Mouse (Mus musculus) spleen, adult 2 months (tissue): Measurements from ENCODE around the gene Mrps31. TPM values are rescaled to one million over a fixed set of nuclear protein-coding genes. Genes with fewer than 3 reads are reported as not detected.
A peak's percentile ranks its signal among the peaks of the same experiment; 100 is the strongest.

Source experiments
- DNase-seq, 2 experiments: peaks; one replicate each; pipeline versions ENCODE4 v3.0.0 to v3.0.0-alpha.2; 2012 to 2021; ENCODE audit warnings: low spot score in 2 of 2, low read depth in 1 of 2
- H3K27ac ChIP-seq: fragments of 200-500 bp; 2 replicates; pipeline ENCODE4 v1.5.1; 2012; ENCODE audit warnings: low read length, inconsistent platforms; ENCODE audit not compliant: insufficient read depth
- H3K27me3 ChIP-seq: fragments of 200-500 bp; 2 replicates; pipeline ENCODE4 v1.6.1; 2012; ENCODE audit warnings: mild to moderate bottlenecking, moderate library complexity, low read length, inconsistent platforms; ENCODE audit not compliant: control insufficient read depth, insufficient read depth
- H3K36me3 ChIP-seq: fragments of 200-500 bp; 2 replicates; pipeline ENCODE4 v1.6.1; 2012; ENCODE audit warnings: mild to moderate bottlenecking, low read length, inconsistent platforms; ENCODE audit not compliant: control insufficient read depth, insufficient read depth
- H3K4me1 ChIP-seq: fragments of 200-500 bp; 2 replicates; pipeline ENCODE4 v1.6.1; 2011; ENCODE audit warnings: inconsistent platforms; ENCODE audit not compliant: control insufficient read depth, insufficient read depth, insufficient read length
- H3K4me3 ChIP-seq: fragments of 200-500 bp; 2 replicates; pipeline ENCODE4 v1.5.1; 2011; ENCODE audit warnings: mild to moderate bottlenecking, inconsistent platforms; ENCODE audit not compliant: insufficient read depth, insufficient read length; ENCODE audit errors: extremely low read depth
- CTCF ChIP-seq: fragments of 200-500 bp; IDR thresholded peaks from 2 replicates; pipeline ENCODE4 v1.5.1; 2011; ENCODE audit warnings: mild to moderate bottlenecking, inconsistent platforms; ENCODE audit not compliant: insufficient read depth, insufficient read length, insufficient replicate concordance; ENCODE audit errors: extremely low read depth
- POLR2A ChIP-seq: fragments of 200-500 bp; IDR thresholded peaks from 2 replicates; pipeline ENCODE4 v1.6.1; 2011; ENCODE audit warnings: low read depth, low read length, inconsistent platforms
- WGBS: fragments of 180-500 bp; shearing (Covaris S2); methylation state at CpG from one replicate; pipeline ENCODE4 v1.1.7; 2018; 5-methylcytosine and 5-hydroxymethylcytosine counted together
- polyA plus RNA-seq: library from polyadenylated mRNA; depleted of rRNA; stranded (reverse); fragments of >200 nt; gene quantifications from 2 replicates; pipeline ENCODE4 v1.2.3, GENCODE M21; 2012

The Mrps31 gene
- polyA plus RNA-seq, 1 experiment: 1.6 TPM

DNA sequence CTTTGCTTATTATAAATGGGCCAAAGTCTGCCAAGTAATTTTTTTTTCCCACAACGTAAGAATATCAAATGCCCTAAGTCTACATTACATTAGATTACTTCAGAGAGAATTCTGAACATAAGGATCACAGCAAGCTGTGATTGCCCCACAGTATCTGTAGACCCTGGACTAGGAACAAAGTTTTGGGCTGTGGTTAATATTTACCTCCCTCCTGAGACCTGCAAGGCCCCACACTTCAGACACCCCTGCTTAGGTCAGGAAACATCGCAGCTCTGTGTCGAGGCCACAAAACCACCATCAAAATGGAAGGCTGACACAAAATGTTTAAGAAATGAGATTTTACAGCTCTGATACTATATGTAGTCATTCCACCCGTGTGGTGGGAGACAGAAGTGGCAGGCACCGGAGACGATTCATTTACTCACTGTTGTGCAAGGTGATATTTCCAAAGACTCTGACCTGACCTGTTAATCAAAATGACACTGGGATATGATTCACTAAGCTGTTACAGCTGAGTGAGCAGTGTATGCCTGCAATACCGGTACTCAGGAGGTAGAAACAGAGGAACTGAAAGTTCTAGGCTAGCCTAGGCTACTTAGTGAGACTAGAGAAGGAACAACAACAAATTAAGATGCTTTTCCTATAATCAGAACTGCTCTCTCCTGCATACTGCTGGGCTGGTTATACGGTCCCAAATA is 20.2 kb upstream of the Mrps31 start:
- H3K4me1 ChIP-seq: no peaks in the 10 kb centered on the region
- no peak overlapping the region for H3K27ac ChIP-seq
- no peaks in the 10 kb centered on the region for H3K27me3 ChIP-seq
- H3K4me3 ChIP-seq: no peak overlapping the region
- 69% methylated on average over 8 of the region's 8 CpGs for WGBS
- no peak for DNase-seq
- H3K36me3 ChIP-seq: no peaks in the 10 kb centered on the region; the same call in 1 of the 2 replicates
- TF ChIP-seq CTCF (no peak), POLR2A (no peak)

DNA sequence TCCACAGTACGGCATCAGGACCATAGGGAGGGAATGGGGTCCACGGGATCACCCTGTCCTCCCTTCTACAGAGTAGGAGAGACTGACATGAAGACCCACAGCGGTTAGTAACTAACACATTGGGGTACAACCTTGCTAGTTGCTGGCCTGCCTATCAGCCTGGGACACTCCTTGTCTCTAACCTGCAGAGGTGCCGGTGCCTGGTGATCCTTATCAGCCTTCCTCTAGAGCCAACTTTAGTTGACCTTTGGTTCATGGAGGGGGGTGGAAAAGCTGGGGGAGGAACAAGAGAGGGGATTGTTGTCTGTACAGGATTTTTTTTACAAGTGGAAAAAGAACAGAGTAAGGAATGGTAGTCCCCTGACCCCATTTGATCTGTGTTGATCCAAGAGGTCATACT is 16.7 kb upstream of the Mrps31 start:
- Histone ChIP-seq H3K4me1 (no peaks in the 10 kb centered on the region), H3K4me3 (no peak overlapping the region), H3K27me3 (no peaks in the 10 kb centered on the region), H3K27ac (no peak overlapping the region), H3K36me3 (no peaks in the 10 kb centered on the region; the same call in 1 of the 2 replicates)
- TF ChIP-seq POLR2A: no peak
- no peak for TF ChIP-seq CTCF
- 92% methylated on average over 4 of the region's 4 CpGs for WGBS
- no peak for DNase-seq

DNA sequence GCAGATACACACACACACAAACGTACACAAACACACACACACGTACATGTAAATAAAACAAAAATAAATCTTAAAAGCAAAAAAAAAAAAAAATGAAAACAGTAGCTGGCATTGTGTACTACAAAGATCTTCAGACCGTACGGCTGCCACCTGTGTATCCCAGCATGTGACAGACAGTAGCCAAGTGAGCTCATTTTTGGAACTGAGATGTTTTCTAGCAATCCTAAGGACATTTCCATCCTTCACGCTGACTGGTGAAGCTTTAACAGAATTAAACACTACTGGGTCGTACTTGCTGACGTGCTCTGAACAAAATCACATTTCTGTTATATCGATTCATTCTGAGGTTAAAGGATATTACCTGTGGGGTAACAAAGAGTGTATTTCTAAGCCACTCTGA is 15.9 kb upstream of the Mrps31 start:
- Histone ChIP-seq H3K27me3 (no peaks in the 10 kb centered on the region), H3K4me3 (no peak overlapping the region), H3K4me1 (no peaks in the 10 kb centered on the region), H3K36me3 (no peaks in the 10 kb centered on the region; the same call in 1 of the 2 replicates), H3K27ac (no peak overlapping the region)
- TF ChIP-seq CTCF: no peak
- TF ChIP-seq POLR2A: no peak
- 99% methylated on average over 8 of the region's 8 CpGs for WGBS
- DNase-seq: no peak

DNA sequence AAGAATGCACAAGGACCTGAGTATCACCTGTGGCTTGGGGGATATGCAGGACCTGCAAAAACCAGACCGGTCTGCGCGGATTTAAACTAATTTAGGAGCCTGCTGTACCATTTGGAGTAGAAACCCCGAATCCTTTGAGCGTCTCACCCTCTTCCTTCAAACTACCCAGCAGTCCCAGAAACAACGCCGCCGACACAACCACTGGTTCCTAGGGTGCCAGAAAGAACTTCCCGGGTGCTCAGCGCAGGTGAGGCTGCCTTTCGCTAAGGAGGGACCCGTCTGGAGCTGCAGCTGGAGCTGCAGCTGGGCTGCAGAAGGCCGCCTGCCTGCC is 13.4 kb upstream of the Mrps31 start:
- H3K27me3 ChIP-seq: no peaks in the 10 kb centered on the region
- no peaks in the 10 kb centered on the region; the same call in 1 of the 2 replicates for H3K36me3 ChIP-seq
- H3K4me1 ChIP-seq: no peaks in the 10 kb centered on the region
- TF ChIP-seq POLR2A (no peak), CTCF (no peak)
- DNase-seq: no peak
- peak overlapping the region; percentile 75 for H3K4me3 ChIP-seq
- 3% methylated on average over 13 of the region's 13 CpGs for WGBS
- no peak overlapping the region for H3K27ac ChIP-seq

DNA sequence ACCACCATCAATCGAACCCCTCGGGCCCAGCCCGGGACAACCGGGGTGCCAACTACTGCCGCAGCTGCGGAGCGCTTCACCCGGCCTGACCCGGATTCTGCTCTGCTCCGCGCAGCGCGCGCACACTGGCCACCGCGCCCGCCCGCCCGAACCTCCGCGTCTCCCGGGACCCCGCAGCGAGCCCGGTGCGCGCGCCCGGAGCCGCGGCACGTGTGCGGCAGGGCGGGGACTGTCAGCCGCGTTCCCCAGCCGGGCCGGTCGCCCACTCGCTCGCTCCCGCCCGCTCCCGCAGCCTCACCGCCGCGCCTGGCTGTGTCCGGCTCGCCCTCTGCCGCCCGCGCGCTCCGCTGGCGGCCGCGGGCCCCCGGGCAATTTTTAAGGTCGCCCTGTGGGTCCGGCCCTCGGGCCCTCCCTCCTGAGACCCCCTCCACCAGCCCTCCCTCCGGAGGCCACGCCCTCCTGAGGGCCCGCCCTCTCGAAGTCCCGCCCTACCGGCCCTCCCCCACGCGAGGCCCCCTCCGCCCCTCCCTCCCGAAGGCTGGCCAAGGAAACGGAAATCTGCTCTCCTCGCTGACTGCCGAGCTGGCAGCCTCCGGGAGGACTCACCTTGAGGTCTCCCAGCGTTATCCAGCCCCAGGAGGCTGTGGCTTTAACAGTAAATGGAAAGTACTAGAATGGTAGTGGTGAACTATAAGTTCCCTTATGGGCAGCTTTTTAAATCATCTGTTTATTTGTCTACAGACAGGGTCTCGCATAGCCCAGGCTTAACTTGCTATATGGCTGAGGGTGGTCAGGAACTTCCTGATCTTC is 12.8 kb upstream of the Mrps31 start, which contains the start of gene Slc25a15:
Gene Slc25a15, minus strand, starts transcription at position 456 of the 810 bp plus-strand sequence.
- Histone ChIP-seq H3K4me1 (no peaks in the 10 kb centered on the region), H3K27me3 (no peaks in the 10 kb centered on the region), H3K27ac (peak within 1 kb of the TSS; percentile 19; the same call in 1 of the 2 replicates), H3K4me3 (peak within 1 kb of the TSS; percentile 75), H3K36me3 (no peaks in the 10 kb centered on the region; the same call in 1 of the 2 replicates)
- DNase-seq: peak; percentile 63 to 84
- TF ChIP-seq POLR2A (peak; percentile 96), CTCF (no peak)
- 1% methylated on average over 76 of the region's 77 CpGs for WGBS

DNA sequence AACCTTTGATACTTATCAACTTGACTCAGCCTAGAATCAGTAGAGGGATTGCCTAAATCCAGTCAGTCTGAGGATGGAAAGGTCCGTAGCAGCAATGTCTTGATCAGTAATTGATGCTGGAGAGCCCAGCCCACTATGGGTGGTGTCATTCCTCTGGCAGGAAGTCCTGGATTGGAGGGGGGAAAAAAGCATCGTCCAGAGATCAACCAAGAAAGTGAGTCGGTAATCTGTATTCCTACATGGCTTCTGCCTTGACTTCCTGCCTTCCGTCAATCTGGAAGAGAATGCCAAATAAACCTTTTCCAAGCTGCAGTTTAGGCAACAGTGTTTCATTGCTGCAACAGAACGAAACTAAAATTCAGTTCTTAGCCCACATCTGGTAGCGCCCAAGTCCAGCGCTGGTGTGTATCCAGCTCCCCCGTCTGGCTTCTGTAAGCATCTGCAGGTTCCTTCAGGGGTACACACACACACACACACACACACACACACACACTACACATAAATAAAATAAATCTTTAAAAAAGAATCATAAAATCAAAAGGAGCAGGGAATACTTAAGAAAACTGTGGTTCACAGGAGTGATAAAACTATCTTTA is 11.8 kb upstream of the Mrps31 start:
- no peak overlapping the region for H3K27ac ChIP-seq
- H3K36me3 ChIP-seq: no peaks in the 10 kb centered on the region; the same call in 1 of the 2 replicates
- TF ChIP-seq POLR2A: no peak
- 85% methylated on average over 8 of the region's 8 CpGs for WGBS
- no peak for DNase-seq
- H3K4me1 ChIP-seq: no peaks in the 10 kb centered on the region
- no peak overlapping the region for H3K4me3 ChIP-seq
- H3K27me3 ChIP-seq: no peaks in the 10 kb centered on the region

DNA sequence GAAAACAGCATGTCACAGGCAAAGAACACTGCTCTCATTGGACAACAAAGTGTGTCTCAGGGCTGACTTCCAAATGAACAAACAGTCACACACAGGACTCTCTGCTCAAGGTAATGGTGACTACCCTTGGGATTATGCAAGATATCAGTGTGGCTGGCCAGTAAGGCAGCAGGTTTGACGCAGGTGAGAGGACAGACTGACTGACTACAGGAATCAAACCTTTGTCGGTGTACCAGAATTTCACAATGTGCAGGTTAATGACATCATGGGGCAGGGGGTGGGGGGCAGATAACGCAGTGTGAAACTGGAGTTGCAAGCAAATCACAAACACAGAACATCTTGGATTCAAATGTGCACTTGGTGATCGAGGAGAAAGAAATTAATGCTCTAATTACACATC is 10.6 kb upstream of the Mrps31 start:
- Histone ChIP-seq H3K27ac (no peak overlapping the region), H3K4me1 (no peaks in the 10 kb centered on the region), H3K27me3 (no peaks in the 10 kb centered on the region), H3K36me3 (no peaks in the 10 kb centered on the region), H3K4me3 (no peak overlapping the region)
- TF ChIP-seq POLR2A: no peak
- TF ChIP-seq CTCF: no peak
- DNase-seq: no peak
- WGBS: 89% methylated on average over 4 of the region's 4 CpGs
